Comparison of ENCODE assay signal across 8 mouse cellular contexts in genomic region chr19:29501106-29501505, GRCm38 (mm10). TPM values are rescaled to one million over a fixed set of nuclear protein-coding genes. Genes with fewer than 3 reads are reported as not detected.
DNase-seq lines count a peak whose midpoint lies in the region; ATAC-seq and TF ChIP-seq lines count a peak whose summit lies in the region.

No protein-coding gene starts in this region.

- DNase-seq in cerebellum, adult 11 months: peak; percentile 6
- peak; percentile 74 for DNase-seq in retina, embryonic 14.5 days (ENCODE audit: low spot score)
- no peak for DNase-seq in frontal cortex, postnatal 25 days (ENCODE audit: low spot score in 2 of 2)

- no peak for ATAC-seq in cerebellum, adult (ENCODE audit: insufficient number of reproducible peaks, low FRiP score, low TSS enrichment)
- ATAC-seq in forebrain, embryonic 16.5 days: peak; percentile 43
- peak; percentile 41; the same call in 1 of the 2 replicates for ATAC-seq in intestine, embryonic 16.5 days
- peak; percentile 63 for ATAC-seq in lung, embryonic 16.5 days (ENCODE audit: low read depth)

- H3K27me3 ChIP-seq in forebrain, embryonic 16.5 days (replicated peaks; ENCODE audit: control insufficient read depth, insufficient read depth, low read length): no peaks in the 10 kb centered on the region
- no peaks in the 10 kb centered on the region for H3K27me3 ChIP-seq in intestine, embryonic 16.5 days (replicated peaks; ENCODE audit: control insufficient read depth, insufficient read depth, low read length)
- H3K27me3 ChIP-seq in lung, embryonic 16.5 days (ENCODE audit: control insufficient read depth, insufficient read depth, low read depth, low read length): no peaks in the 10 kb centered on the region

- H3K27ac ChIP-seq in bone marrow, adult 2 months (ENCODE audit: control insufficient read depth, insufficient read depth, low read depth, low read length, poor library complexity): no peak overlapping the region
- no peak overlapping the region for H3K27ac ChIP-seq in forebrain, embryonic 16.5 days (ENCODE audit: low read length)
- H3K27ac ChIP-seq in intestine, embryonic 16.5 days (ENCODE audit: low read length): peak overlapping the region; percentile 39
- no peak overlapping the region for H3K27ac ChIP-seq in lung, embryonic 16.5 days (ENCODE audit: low read length)

- H3K4me3 ChIP-seq in bone marrow, adult 2 months (replicated peaks; ENCODE audit: control insufficient read depth, low read depth, low read length): peak overlapping the region; percentile 54
- peak overlapping the region; percentile 14; the same call in 1 of the 2 replicates for H3K4me3 ChIP-seq in forebrain, embryonic 16.5 days (replicated peaks; ENCODE audit: low read length)
- H3K4me3 ChIP-seq in intestine, embryonic 16.5 days (ENCODE audit: low read length): peak overlapping the region; percentile 21
- peak overlapping the region; percentile 28 for H3K4me3 ChIP-seq in lung, embryonic 16.5 days (ENCODE audit: low read length)

- TF ChIP-seq POLR2A in bone marrow, adult 2 months (IDR thresholded peaks at IDR 0.05; ENCODE audit: borderline replicate concordance, control insufficient read depth, low read depth, low read length): no peak

- 41% methylated on average over 11 of the region's 11 CpGs for WGBS in bone marrow, adult 2 months
- 38% methylated on average over 11 of the region's 11 CpGs for WGBS in forebrain, embryonic 16.5 days
- WGBS in intestine, embryonic 16.5 days: 45% methylated on average over 11 of the region's 11 CpGs
- WGBS in lung, embryonic 16.5 days: 49% methylated on average over 11 of the region's 11 CpGs

- peaks cover 4% of the 10 kb centered on the region for H3K4me1 ChIP-seq in bone marrow, adult 2 months (ENCODE audit: control insufficient read depth, insufficient read depth, low read length)
- H3K4me1 ChIP-seq in forebrain, embryonic 16.5 days (replicated peaks; ENCODE audit: control insufficient read depth, insufficient read depth, low read length): 0 out of 2 replicates have a peak, but pooled peaks cover 4% of the 10 kb centered on the region
- H3K4me1 ChIP-seq in intestine, embryonic 16.5 days (ENCODE audit: control insufficient read depth, insufficient read depth, low read length): peaks cover 12% of the 10 kb centered on the region
- H3K4me1 ChIP-seq in lung, embryonic 16.5 days (replicated peaks; ENCODE audit: control insufficient read depth, insufficient read depth, low read length): peaks cover 6% of the 10 kb centered on the region; the same call in 1 of the 2 replicates

- no peak overlapping the region; the same call in 1 of the 2 replicates for H3K9ac ChIP-seq in forebrain, embryonic 16.5 days (replicated peaks; ENCODE audit: low read depth, low read length)
- peak overlapping the region; percentile 50 for H3K9ac ChIP-seq in intestine, embryonic 16.5 days (ENCODE audit: low read depth, low read length)
- peak overlapping the region; percentile 43; the same call in 1 of the 2 replicates for H3K9ac ChIP-seq in lung, embryonic 16.5 days (ENCODE audit: low read length)

- H3K9me3 ChIP-seq in forebrain, embryonic 16.5 days (ENCODE audit: control insufficient read depth, low read length): no peaks in the 10 kb centered on the region
- no peaks in the 10 kb centered on the region for H3K9me3 ChIP-seq in intestine, embryonic 16.5 days (ENCODE audit: control insufficient read depth, low read length)
- no peaks in the 10 kb centered on the region; the same call in 1 of the 2 replicates for H3K9me3 ChIP-seq in lung, embryonic 16.5 days (ENCODE audit: control insufficient read depth, low read length)

- H3K4me2 ChIP-seq in forebrain, embryonic 16.5 days (ENCODE audit: low read length): peak overlapping the region; percentile 35
- H3K4me2 ChIP-seq in intestine, embryonic 16.5 days (ENCODE audit: low read depth, low read length): peak overlapping the region; percentile 43
- peak overlapping the region; percentile 50 for H3K4me2 ChIP-seq in lung, embryonic 16.5 days (ENCODE audit: low read depth, low read length)

- no peaks in the 10 kb centered on the region for H3K36me3 ChIP-seq in forebrain, embryonic 16.5 days (ENCODE audit: control insufficient read depth, insufficient read depth)
- H3K36me3 ChIP-seq in intestine, embryonic 16.5 days (ENCODE audit: control insufficient read depth, insufficient read depth, low read length): no peaks in the 10 kb centered on the region
- no peaks in the 10 kb centered on the region for H3K36me3 ChIP-seq in lung, embryonic 16.5 days (ENCODE audit: control insufficient read depth, insufficient read depth, low read length)

- peak; percentile 55 for TF ChIP-seq CTCF in bone marrow, adult 2 months (IDR thresholded peaks at IDR 0.05; ENCODE audit: control insufficient read depth, insufficient read depth, low read length)

RNA-seq across cellular contexts. Expression of gene Ric1, which starts 21.0 kb away (rescaled TPM):
- 2.9 and 5.7 TPM in 2 replicates for polyA plus RNA-seq in bone marrow, adult 2 months (2011; ENCODE audit: insufficient read depth, insufficient read length, low replicate concordance, missing spikeins)
- polyA plus RNA-seq in forebrain, embryonic 16.5 days (2015; fragmentation: Nextera tagmentation; extraction: Ambion mirVana): 13.4 and 14.0 TPM in 2 replicates
- 8.0 and 9.0 TPM in 2 replicates for polyA plus RNA-seq in intestine, embryonic 16.5 days (2015; fragmentation: Nextera tagmentation; extraction: Ambion mirVana)
- 12.3 and 13.5 TPM in 2 replicates for polyA plus RNA-seq in lung, embryonic 16.5 days (2015; fragmentation: Nextera tagmentation; extraction: Ambion mirVana)

Comparison
In these comparisons a context has a peak if more than half of its experiments do, and no peak if none do; other contexts are left out.
1. DNase-seq: peak in cerebellum, adult 11 months (single experiment) and retina, embryonic 14.5 days (single experiment); none in frontal cortex, postnatal 25 days (0 of 2).
2. Peak in every context shown above with its lines, with median percentiles within 50 percentile points of each other: H3K4me3 ChIP-seq and H3K4me2 ChIP-seq.